Mouse (Mus musculus): ENCODE data around the gene Cyth1. TPM values are rescaled to one million over a fixed set of nuclear protein-coding genes. Genes with fewer than 3 reads are reported as not detected.

Gene Cyth1
- total and polyA plus RNA-seq, 2 experiments from 2014 or later: 23.7 to 64.1 TPM

DNA sequence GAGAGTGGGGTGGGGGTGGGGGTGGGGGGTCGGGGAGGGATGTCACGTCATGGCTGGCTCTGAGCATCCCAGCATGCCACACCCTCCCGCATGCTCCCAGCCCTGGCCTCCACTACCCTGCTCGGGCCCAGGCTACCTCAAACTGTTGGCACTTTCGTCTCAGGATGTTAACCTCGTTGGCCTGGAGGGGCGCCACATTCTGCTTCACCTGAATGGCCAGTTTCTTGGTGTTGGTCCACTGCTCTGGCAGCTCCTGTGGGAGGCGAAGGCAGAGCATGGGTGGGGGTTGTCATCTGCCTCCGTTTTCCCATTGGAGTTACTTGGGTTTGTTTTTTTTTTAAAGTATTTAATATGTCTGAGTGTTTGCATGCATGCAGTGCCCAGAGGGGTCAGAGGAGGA lies 147.3 kb downstream of the Cyth1 start:
- Histone ChIP-seq H3K9me3 (ENCODE audit: low read length) (no peaks in the 10 kb centered on the region), H3K27ac (ENCODE audit: low read depth, low read length) (no peak overlapping the region), H3K36me3 (ENCODE audit: insufficient read depth) (no peaks in the 10 kb centered on the region), H3K27me3 (ENCODE audit: insufficient read depth, low read length) (no peaks in the 10 kb centered on the region), H3K9ac (no peak overlapping the region), H3K4me1 (ENCODE audit: insufficient read depth) (no peaks in the 10 kb centered on the region), H3K4me2 (ENCODE audit: low read depth) (no peak overlapping the region), H3K4me3 (ENCODE audit: low read depth, low read length) (no peak overlapping the region)
- WGBS: 53% methylated on average over 9 of the region's 9 CpGs
- TF ChIP-seq CTCF (IDR thresholded peaks at IDR 0.05; ENCODE audit: low read depth): no peak
- DNase-seq (no peak), ATAC-seq (no peak)

DNA sequence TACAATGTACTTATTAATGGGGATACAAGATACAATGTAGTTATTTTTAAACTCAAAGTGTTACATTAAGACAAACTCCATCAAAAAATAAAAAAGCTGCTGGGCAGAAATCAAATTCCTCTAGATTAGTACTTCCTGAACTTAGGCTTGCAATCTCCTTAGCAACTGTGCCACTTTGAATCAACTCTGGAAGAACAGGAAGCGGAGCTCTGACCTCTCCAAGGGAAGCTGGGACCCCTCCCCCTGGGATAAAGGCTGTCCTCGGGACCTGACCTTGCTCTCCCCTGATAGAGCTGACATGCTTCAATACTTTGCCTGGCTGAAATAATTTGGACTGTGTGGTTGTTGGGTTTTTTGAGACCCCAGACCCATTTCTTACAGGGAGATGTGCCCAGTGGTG lies 151.7 kb downstream of the Cyth1 start:
- H3K36me3 ChIP-seq (ENCODE audit: insufficient read depth): no peaks in the 10 kb centered on the region
- no peaks in the 10 kb centered on the region for H3K4me1 ChIP-seq (ENCODE audit: insufficient read depth)
- H3K9ac ChIP-seq: no peak overlapping the region
- TF ChIP-seq CTCF (IDR thresholded peaks at IDR 0.05; ENCODE audit: low read depth): no peak
- H3K4me3 ChIP-seq (ENCODE audit: low read depth, low read length): no peak overlapping the region
- DNase-seq (no peak), ATAC-seq (no peak)
- WGBS: 62% methylated on average over 2 of the region's 2 CpGs
- H3K27me3 ChIP-seq (ENCODE audit: insufficient read depth, low read length): no peaks in the 10 kb centered on the region
- no peak overlapping the region for H3K4me2 ChIP-seq (ENCODE audit: low read depth)
- no peaks in the 10 kb centered on the region for H3K9me3 ChIP-seq (ENCODE audit: low read length)
- H3K27ac ChIP-seq (ENCODE audit: low read depth, low read length): no peak overlapping the region

DNA sequence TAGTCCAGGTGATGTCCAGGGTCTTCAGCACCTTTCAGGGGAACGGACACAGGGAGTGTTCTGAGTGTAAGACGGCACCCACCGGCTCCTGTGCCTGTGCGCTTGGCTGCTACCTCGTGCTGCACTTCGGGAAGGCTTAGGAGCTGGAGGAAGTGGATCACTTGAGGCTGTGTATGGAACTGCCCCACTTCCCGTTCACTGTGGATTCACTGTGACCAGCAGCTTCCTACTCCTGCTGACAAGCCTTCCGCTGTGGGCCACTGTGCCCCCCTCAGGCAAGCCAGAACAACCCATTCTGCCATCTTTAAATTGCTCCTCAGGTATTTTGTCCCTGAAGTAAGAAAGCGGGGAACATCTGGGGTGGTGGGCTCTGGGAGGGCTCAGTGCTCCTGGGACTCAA lies 153.4 kb downstream of the Cyth1 start:
- H3K9me3 ChIP-seq (ENCODE audit: low read length): no peaks in the 10 kb centered on the region
- H3K27ac ChIP-seq (ENCODE audit: low read depth, low read length): no peak overlapping the region
- H3K4me2 ChIP-seq (ENCODE audit: low read depth): no peak overlapping the region
- 91% methylated on average over 9 of the region's 9 CpGs for WGBS
- no peaks in the 10 kb centered on the region for H3K27me3 ChIP-seq (ENCODE audit: insufficient read depth, low read length)
- no peak for TF ChIP-seq CTCF (IDR thresholded peaks at IDR 0.05; ENCODE audit: low read depth)
- DNase-seq (no peak), ATAC-seq (no peak)
- no peak overlapping the region for H3K4me3 ChIP-seq (ENCODE audit: low read depth, low read length)
- no peak overlapping the region for H3K9ac ChIP-seq
- H3K36me3 ChIP-seq (ENCODE audit: insufficient read depth): no peaks in the 10 kb centered on the region
- no peaks in the 10 kb centered on the region for H3K4me1 ChIP-seq (ENCODE audit: insufficient read depth)

DNA sequence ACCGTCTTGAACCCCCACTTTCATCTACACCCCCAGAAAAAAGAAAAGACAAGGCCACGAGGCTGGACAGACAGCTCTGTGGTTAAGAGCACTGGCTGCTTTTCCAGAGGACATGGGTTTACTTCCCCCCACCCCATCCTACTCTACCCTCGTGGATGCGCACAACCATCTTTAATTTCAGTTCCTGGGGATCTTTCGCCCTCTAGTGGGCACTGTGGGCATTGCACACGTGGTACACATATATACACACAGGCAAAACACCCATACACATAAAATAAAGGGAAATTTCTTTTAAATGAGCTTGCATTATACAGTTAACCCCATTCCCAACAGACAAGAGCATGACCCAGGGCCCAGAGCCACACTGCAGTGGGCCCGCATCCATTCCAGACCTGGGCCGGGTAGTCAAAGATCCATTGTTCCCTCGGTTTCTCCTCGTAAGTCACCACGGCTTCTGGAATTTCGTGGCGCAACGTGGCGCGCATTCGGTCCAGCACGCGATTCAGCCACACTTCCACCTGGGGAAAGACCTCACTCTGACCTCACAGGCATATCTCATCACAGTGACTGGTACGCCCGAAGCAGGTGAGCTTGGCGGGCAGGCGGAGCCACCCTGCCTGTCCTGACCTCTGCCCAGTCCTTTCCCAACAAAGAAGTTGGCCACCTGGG lies 157.3 kb downstream of the Cyth1 start:
- 88% methylated on average over 23 of the region's 23 CpGs for WGBS
- H3K27me3 ChIP-seq (ENCODE audit: insufficient read depth, low read length): no peaks in the 10 kb centered on the region
- no peak overlapping the region for H3K4me3 ChIP-seq (ENCODE audit: low read depth, low read length)
- no peaks in the 10 kb centered on the region for H3K9me3 ChIP-seq (ENCODE audit: low read length)
- no peaks in the 10 kb centered on the region for H3K36me3 ChIP-seq (ENCODE audit: insufficient read depth)
- H3K4me1 ChIP-seq (ENCODE audit: insufficient read depth): no peaks in the 10 kb centered on the region
- peak; percentile 29 for DNase-seq
- H3K27ac ChIP-seq (ENCODE audit: low read depth, low read length): no peak overlapping the region
- no peak overlapping the region for H3K9ac ChIP-seq
- H3K4me2 ChIP-seq (ENCODE audit: low read depth): no peak overlapping the region
- no peak for ATAC-seq
- TF ChIP-seq CTCF (IDR thresholded peaks at IDR 0.05; ENCODE audit: low read depth): peak; percentile 68

DNA sequence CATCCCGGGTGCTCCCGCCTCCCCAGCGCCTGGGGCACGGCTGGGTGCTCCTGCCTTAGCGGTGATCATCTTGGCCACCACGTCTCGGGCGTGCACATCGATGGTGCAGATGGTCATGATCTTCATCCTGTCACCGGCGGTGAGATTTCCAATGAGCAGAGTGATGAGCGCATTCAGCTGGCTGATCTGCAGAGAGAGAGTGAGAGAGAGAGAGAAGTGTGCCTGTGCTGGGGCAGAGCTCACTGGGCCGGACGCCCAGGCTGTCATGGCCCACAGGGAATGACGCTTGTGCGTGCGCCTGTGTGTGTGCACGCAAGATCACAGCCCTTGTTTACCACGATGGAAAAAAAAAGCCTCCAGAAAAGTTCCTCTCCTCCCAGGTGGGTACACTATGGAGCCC lies 159.5 kb downstream of the Cyth1 start:
- Histone ChIP-seq H3K27ac (ENCODE audit: low read depth, low read length) (no peak overlapping the region), H3K4me2 (ENCODE audit: low read depth) (no peak overlapping the region), H3K27me3 (ENCODE audit: insufficient read depth, low read length) (no peaks in the 10 kb centered on the region), H3K4me3 (ENCODE audit: low read depth, low read length) (no peak overlapping the region), H3K4me1 (ENCODE audit: insufficient read depth) (no peaks in the 10 kb centered on the region), H3K9ac (no peak overlapping the region), H3K36me3 (ENCODE audit: insufficient read depth) (no peaks in the 10 kb centered on the region), H3K9me3 (ENCODE audit: low read length) (no peaks in the 10 kb centered on the region)
- TF ChIP-seq CTCF (IDR thresholded peaks at IDR 0.05; ENCODE audit: low read depth): no peak
- DNase-seq (no peak), ATAC-seq (no peak)
- 84% methylated on average over 19 of the region's 19 CpGs for WGBS

DNA sequence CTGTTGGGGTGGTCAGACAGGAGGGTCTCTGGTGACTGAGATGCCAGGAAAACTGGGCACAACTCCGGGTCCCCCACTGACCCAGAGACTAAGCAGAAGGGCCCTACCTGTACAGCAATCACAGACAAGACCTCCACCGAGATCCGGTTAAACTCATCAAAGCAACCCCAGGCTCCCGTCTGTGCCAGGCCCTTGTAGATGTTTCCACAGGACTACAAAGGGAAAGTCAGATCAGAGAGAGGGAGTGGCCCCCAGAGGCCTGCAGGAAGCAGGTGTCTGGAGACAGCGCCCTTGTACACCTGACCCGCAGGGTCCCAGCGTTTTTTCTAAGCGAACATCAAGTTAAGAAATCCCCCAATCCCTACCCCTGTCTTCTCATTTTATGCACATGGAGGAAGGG lies 162.4 kb downstream of the Cyth1 start:
- Histone ChIP-seq H3K4me1 (ENCODE audit: insufficient read depth) (no peaks in the 10 kb centered on the region), H3K9ac (no peak overlapping the region), H3K27ac (ENCODE audit: low read depth, low read length) (no peak overlapping the region), H3K9me3 (ENCODE audit: low read length) (no peaks in the 10 kb centered on the region), H3K4me3 (ENCODE audit: low read depth, low read length) (no peak overlapping the region), H3K36me3 (ENCODE audit: insufficient read depth) (no peaks in the 10 kb centered on the region), H3K27me3 (ENCODE audit: insufficient read depth, low read length) (no peaks in the 10 kb centered on the region), H3K4me2 (ENCODE audit: low read depth) (no peak overlapping the region)
- ATAC-seq (no peak), DNase-seq (no peak)
- 82% methylated on average over 8 of the region's 8 CpGs for WGBS
- TF ChIP-seq CTCF (IDR thresholded peaks at IDR 0.05; ENCODE audit: low read depth): no peak

DNA sequence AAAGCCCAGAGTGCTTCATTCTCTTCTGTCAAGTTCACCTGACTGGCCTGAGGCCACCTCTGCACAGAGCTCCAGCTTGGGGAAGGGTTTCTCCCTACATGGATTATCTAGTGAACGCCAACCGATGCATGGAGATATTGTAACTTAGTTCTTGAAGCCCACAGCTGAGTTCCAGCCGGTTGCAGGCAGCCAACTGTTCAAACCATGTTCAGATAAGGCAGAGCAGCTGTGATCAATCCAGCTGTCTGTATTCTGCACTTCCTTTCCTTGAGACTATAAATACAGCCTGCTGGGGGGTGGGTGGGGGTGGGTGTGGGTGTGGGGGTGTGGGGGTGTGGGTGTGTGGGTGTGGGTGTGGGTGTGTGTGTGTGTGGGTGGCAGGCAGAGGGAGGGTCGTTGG lies 163.2 kb downstream of the Cyth1 start:
- WGBS: 79% methylated on average over 4 of the region's 4 CpGs
- no peak for ATAC-seq

More for the DNA sequence above, 163.2 kb downstream of the Cyth1 start:
- no peak overlapping the region for H3K27ac ChIP-seq (ENCODE audit: low read depth, low read length)
- H3K9ac ChIP-seq: no peak overlapping the region
- no peak for DNase-seq
- no peaks in the 10 kb centered on the region for H3K4me1 ChIP-seq (ENCODE audit: insufficient read depth)
- H3K36me3 ChIP-seq (ENCODE audit: insufficient read depth): no peaks in the 10 kb centered on the region
- no peak overlapping the region for H3K4me2 ChIP-seq (ENCODE audit: low read depth)
- TF ChIP-seq CTCF (IDR thresholded peaks at IDR 0.05; ENCODE audit: low read depth): no peak
- no peaks in the 10 kb centered on the region for H3K27me3 ChIP-seq (ENCODE audit: insufficient read depth, low read length)
- no peak overlapping the region for H3K4me3 ChIP-seq (ENCODE audit: low read depth, low read length)
- no peaks in the 10 kb centered on the region for H3K9me3 ChIP-seq (ENCODE audit: low read length)
